Mouse (Mus musculus): ENCODE data around the gene Cox8b. TPM values are rescaled to one million over a fixed set of nuclear protein-coding genes. Genes with fewer than 3 reads are reported as not detected.
A peak's percentile ranks its signal among the peaks of the same experiment; 100 is the strongest.

Cox8b gene
- polyA plus RNA-seq, 1 experiment from 2014 or later = not detected

GRCm38 (mm10) chr7:140943356-140943755, 43.1 kb upstream of the Cox8b start:
- Histone ChIP-seq H3K4me3 (ENCODE audit: low read depth, low read length) (no peak overlapping the region), H3K36me3 (ENCODE audit: insufficient read depth) (peaks cover 35% of the 10 kb centered on the region), H3K9me3 (ENCODE audit: low read depth, low read length) (no peaks in the 10 kb centered on the region), H3K27me3 (ENCODE audit: insufficient read depth, low read length) (no peaks in the 10 kb centered on the region), H3K9ac (no peak overlapping the region), H3K4me1 (ENCODE audit: insufficient read depth) (peaks cover 15% of the 10 kb centered on the region; the same call in 1 of the 2 replicates), H3K4me2 (no peak overlapping the region), H3K27ac (ENCODE audit: low read depth) (no peak overlapping the region)
- DNase-seq (no peak), ATAC-seq (ENCODE audit: insufficient read depth) (no peak)
- TF ChIP-seq CTCF (IDR thresholded peaks at IDR 0.05; ENCODE audit: low read depth) = no peak
- 63% methylated on average over 4 of the region's 4 CpGs for WGBS

- H3K27ac ChIP-seq (ENCODE audit: low read depth) = peak overlapping the region; percentile 95; the same call in 1 of the 2 replicates
- no peak for ATAC-seq (ENCODE audit: insufficient read depth)
Observed at GRCm38 (mm10) chr7:140942811-140943210, 42.6 kb upstream of the Cox8b start.

GRCm38 (mm10) chr7:140942341-140942740, 42.1 kb upstream of the Cox8b start:
- H3K9ac ChIP-seq = peak overlapping the region; percentile 73
- WGBS = 37% methylated on average over 9 of the region's 9 CpGs
- no peak; the same call in 1 of the 2 replicates for ATAC-seq (ENCODE audit: insufficient read depth)
- no peaks in the 10 kb centered on the region for H3K27me3 ChIP-seq (ENCODE audit: insufficient read depth, low read length)
- H3K4me2 ChIP-seq = peak overlapping the region; percentile 87
- H3K36me3 ChIP-seq (ENCODE audit: insufficient read depth) = peaks cover 24% of the 10 kb centered on the region
- H3K27ac ChIP-seq (ENCODE audit: low read depth) = peak overlapping the region; percentile 95
- DNase-seq = no peak
- peaks cover 15% of the 10 kb centered on the region; the same call in 1 of the 2 replicates for H3K4me1 ChIP-seq (ENCODE audit: insufficient read depth)
- no peaks in the 10 kb centered on the region for H3K9me3 ChIP-seq (ENCODE audit: low read depth, low read length)
- peak overlapping the region; percentile 52 for H3K4me3 ChIP-seq (ENCODE audit: low read depth, low read length)
- no peak for TF ChIP-seq CTCF (IDR thresholded peaks at IDR 0.05; ENCODE audit: low read depth)

More at GRCm38 (mm10) chr7:140942811-140943210, 42.6 kb upstream of the Cox8b start:
- H3K27me3 ChIP-seq (ENCODE audit: insufficient read depth, low read length) = no peaks in the 10 kb centered on the region
- H3K4me3 ChIP-seq (ENCODE audit: low read depth, low read length) = no peak overlapping the region
- peaks cover 15% of the 10 kb centered on the region; the same call in 1 of the 2 replicates for H3K4me1 ChIP-seq (ENCODE audit: insufficient read depth)
- peak overlapping the region; percentile 87 for H3K4me2 ChIP-seq
- H3K36me3 ChIP-seq (ENCODE audit: insufficient read depth) = peaks cover 29% of the 10 kb centered on the region
- H3K9ac ChIP-seq = no peak overlapping the region
- DNase-seq = no peak
- WGBS = 83% methylated on average over 10 of the region's 10 CpGs
- TF ChIP-seq CTCF (IDR thresholded peaks at IDR 0.05; ENCODE audit: low read depth) = no peak
- H3K9me3 ChIP-seq (ENCODE audit: low read depth, low read length) = no peaks in the 10 kb centered on the region

- Histone ChIP-seq H3K36me3 (ENCODE audit: insufficient read depth) (peaks cover 18% of the 10 kb centered on the region), H3K4me1 (ENCODE audit: insufficient read depth) (peaks cover 15% of the 10 kb centered on the region; the same call in 1 of the 2 replicates), H3K27ac (ENCODE audit: low read depth) (peak within 1 kb of the TSS; percentile 95), H3K9ac (peak within 1 kb of the TSS; percentile 73), H3K27me3 (ENCODE audit: insufficient read depth, low read length) (no peaks in the 10 kb centered on the region), H3K4me2 (peak within 1 kb of the TSS; percentile 87), H3K4me3 (ENCODE audit: low read depth, low read length) (peak within 1 kb of the TSS; percentile 52), H3K9me3 (ENCODE audit: low read depth, low read length) (no peaks in the 10 kb centered on the region)
- ATAC-seq (ENCODE audit: insufficient read depth) (peak; percentile 88), DNase-seq (peak; percentile 94)
- TF ChIP-seq CTCF (IDR thresholded peaks at IDR 0.05; ENCODE audit: low read depth) = peak; percentile 96
- WGBS = 2% methylated on average over 33 of the region's 33 CpGs
Observed at GRCm38 (mm10) chr7:140941222-140942051, 41.2 kb upstream of the Cox8b start, which contains the start of gene Pgghg. Pgghg (plus strand) TSS chr7:140941391.

GRCm38 (mm10) chr7:140939669-140940171, 39.5 kb upstream of the Cox8b start:
- Histone ChIP-seq H3K27ac (ENCODE audit: low read depth) (peak overlapping the region; percentile 68; the same call in 1 of the 2 replicates), H3K9ac (peak overlapping the region; percentile 13; the same call in 1 of the 2 replicates), H3K4me3 (ENCODE audit: low read depth, low read length) (no peak overlapping the region), H3K4me1 (ENCODE audit: insufficient read depth) (peaks cover 15% of the 10 kb centered on the region; the same call in 1 of the 2 replicates), H3K36me3 (ENCODE audit: insufficient read depth) (peaks cover under 1% of the 10 kb centered on the region; the same call in 1 of the 2 replicates), H3K9me3 (ENCODE audit: low read depth, low read length) (no peaks in the 10 kb centered on the region), H3K27me3 (ENCODE audit: insufficient read depth, low read length) (no peaks in the 10 kb centered on the region), H3K4me2 (peak overlapping the region; percentile 45)
- DNase-seq (peak; percentile 81), ATAC-seq (ENCODE audit: insufficient read depth) (peak; percentile 60)
- 7% methylated on average over 8 of the region's 8 CpGs for WGBS
- no peak for TF ChIP-seq CTCF (IDR thresholded peaks at IDR 0.05; ENCODE audit: low read depth)

GRCm38 (mm10) chr7:140938896-140939295, 38.6 kb upstream of the Cox8b start:
- no peak for TF ChIP-seq CTCF (IDR thresholded peaks at IDR 0.05; ENCODE audit: low read depth)
- Histone ChIP-seq H3K4me3 (ENCODE audit: low read depth, low read length) (no peak overlapping the region), H3K36me3 (ENCODE audit: insufficient read depth) (no peaks in the 10 kb centered on the region), H3K9ac (no peak overlapping the region), H3K9me3 (ENCODE audit: low read depth, low read length) (no peaks in the 10 kb centered on the region), H3K4me1 (ENCODE audit: insufficient read depth) (peaks cover 15% of the 10 kb centered on the region; the same call in 1 of the 2 replicates), H3K4me2 (no peak overlapping the region; the same call in 1 of the 2 replicates), H3K27me3 (ENCODE audit: insufficient read depth, low read length) (no peaks in the 10 kb centered on the region), H3K27ac (ENCODE audit: low read depth) (no peak overlapping the region)
- ATAC-seq (ENCODE audit: insufficient read depth) = no peak
- 28% methylated on average over 2 of the region's 2 CpGs for WGBS
- DNase-seq = no peak

- ATAC-seq (ENCODE audit: insufficient read depth) = no peak
- H3K4me1 ChIP-seq (ENCODE audit: insufficient read depth) = peaks cover 15% of the 10 kb centered on the region; the same call in 1 of the 2 replicates
- H3K4me3 ChIP-seq (ENCODE audit: low read depth, low read length) = no peak overlapping the region
- no peak overlapping the region for H3K9ac ChIP-seq
- no peaks in the 10 kb centered on the region for H3K36me3 ChIP-seq (ENCODE audit: insufficient read depth)
- DNase-seq = no peak
- WGBS = 41% methylated on average over 3 of the region's 3 CpGs
- no peak; the same call in 1 of the 2 replicates for TF ChIP-seq CTCF (IDR thresholded peaks at IDR 0.05; ENCODE audit: low read depth)
- H3K27ac ChIP-seq (ENCODE audit: low read depth) = no peak overlapping the region
- H3K9me3 ChIP-seq (ENCODE audit: low read depth, low read length) = no peaks in the 10 kb centered on the region
- H3K27me3 ChIP-seq (ENCODE audit: insufficient read depth, low read length) = no peaks in the 10 kb centered on the region
- H3K4me2 ChIP-seq = no peak overlapping the region
Observed at GRCm38 (mm10) chr7:140938436-140938835, 38.2 kb upstream of the Cox8b start.
